Mouse (Mus musculus) stomach, postnatal 0 days (tissue): ENCODE results near the gene Cacna1h.

Source experiments
- CTCF ChIP-seq: IDR thresholded peaks from 2 replicates; pipeline ENCODE4 v1.5.1; 2016; ENCODE audit warnings: antibody characterized with exemption, low read depth, mild to moderate bottlenecking, moderate library complexity
- EP300 ChIP-seq: optimal IDR thresholded peaks from 2 replicates; pipeline ENCODE3; 2016; ENCODE audit warnings: antibody characterized with exemption

- TF ChIP-seq CTCF (no peak), EP300 (no peak)
Observed at GRCm38 (mm10) chr17:25447865-25448264, 14.3 kb upstream of the Cacna1h start.
